Mouse (Mus musculus) liver, embryonic 14.5 days (tissue): ENCODE measurements around the gene Kidins220.

Experiments
- CTCF ChIP-seq: IDR thresholded peaks from 2 replicates; pipeline ENCODE4 v1.5.1; 2016; ENCODE audit warnings: antibody characterized with exemption, low read depth, control low read depth
- EP300 ChIP-seq: IDR thresholded peaks from 2 replicates; pipeline ENCODE4 v1.6.1; 2016; ENCODE audit warnings: antibody characterized with exemption, low read depth

GRCm38 (mm10) chr12:25034338-25034953 lies 59.7 kb downstream of the Kidins220 start:
- TF ChIP-seq EP300, result no peak
- TF ChIP-seq CTCF, result no peak
